Mouse (Mus musculus) embryonic facial prominence, embryonic 15.5 days (tissue): ENCODE data around the gene Eif2ak4. TPM values are rescaled to one million over a fixed set of nuclear protein-coding genes. Genes with fewer than 3 reads are reported as not detected.

Experiments used
- ATAC-seq: fragments of 200-750 bp; cut with Nextera tagmentation; 2 replicates; pipeline ENCODE4 v1.8.0; 2017; ENCODE audit warnings: low read depth, moderate TSS enrichment; ENCODE audit not compliant: insufficient number of reproducible peaks, low FRiP score, low TSS enrichment
- H3K27ac ChIP-seq: fragments of 300-500 bp; sonication (generic); replicated peaks from 2 replicates; pipeline ENCODE4 v1.5.1; 2015; ENCODE audit warnings: mild to moderate bottlenecking, inconsistent platforms
- H3K27me3 ChIP-seq: fragments of 300-500 bp; sonication (generic); 2 replicates; pipeline ENCODE4 v1.6.1; 2015; ENCODE audit warnings: inconsistent platforms
- H3K36me3 ChIP-seq: fragments of 300-500 bp; sonication (generic); 2 replicates; pipeline ENCODE4 v1.6.1; 2015; ENCODE audit warnings: mild to moderate bottlenecking, inconsistent platforms
- H3K4me1 ChIP-seq: fragments of 300-500 bp; sonication (generic); 2 replicates; pipeline ENCODE4 v1.6.1; 2015; ENCODE audit warnings: inconsistent platforms
- H3K4me2 ChIP-seq: fragments of 300-500 bp; sonication (generic); replicated peaks from 2 replicates; pipeline ENCODE4 v1.6.1; 2015; ENCODE audit warnings: mild to moderate bottlenecking, inconsistent platforms
- H3K4me3 ChIP-seq: fragments of 300-500 bp; sonication (generic); replicated peaks from 2 replicates; pipeline ENCODE4 v1.5.1; 2015; ENCODE audit warnings: mild to moderate bottlenecking, inconsistent platforms
- H3K9ac ChIP-seq: fragments of 300-500 bp; sonication (generic); 2 replicates; pipeline ENCODE4 v1.6.1; 2015; ENCODE audit warnings: inconsistent platforms
- H3K9me3 ChIP-seq: fragments of 300-500 bp; sonication (generic); replicated peaks from 2 replicates; pipeline ENCODE4 v1.6.1; 2016; ENCODE audit warnings: inconsistent platforms
- WGBS: fragments of 180-500 bp; shearing (Covaris S2); methylation state at CpG from one replicate; pipeline ENCODE4 v1.1.7; 2015; 5-methylcytosine and 5-hydroxymethylcytosine counted together
- polyA plus RNA-seq: library from polyadenylated mRNA; unstranded; fragments of >200 nt; fragmentation: Nextera tagmentation; extraction: Ambion mirVana; gene quantifications from 2 replicates; pipeline ENCODE4 v1.2.1, GENCODE M21; 2015

Eif2ak4 gene
- polyA plus RNA-seq, 1 experiment from 2014 or later: 9.7 TPM

GRCm38 (mm10) chr2:118405568-118405967, 17.1 kb downstream of the Eif2ak4 start:
- Histone ChIP-seq H3K27me3 (no peaks in the 10 kb centered on the region), H3K4me3 (no peak overlapping the region), H3K9me3 (no peaks in the 10 kb centered on the region), H3K27ac (no peak overlapping the region), H3K4me2 (no peak overlapping the region), H3K36me3 (peaks cover 16% of the 10 kb centered on the region), H3K9ac (no peak overlapping the region), H3K4me1 (no peaks in the 10 kb centered on the region)
- no peak for ATAC-seq
- WGBS: 86% methylated on average over 4 of the region's 4 CpGs

GRCm38 (mm10) chr2:118406811-118407210, 18.4 kb downstream of the Eif2ak4 start:
- Histone ChIP-seq H3K27ac (no peak overlapping the region), H3K9me3 (no peaks in the 10 kb centered on the region), H3K9ac (no peak overlapping the region), H3K4me2 (no peak overlapping the region), H3K27me3 (no peaks in the 10 kb centered on the region), H3K4me1 (no peaks in the 10 kb centered on the region), H3K36me3 (peaks cover 21% of the 10 kb centered on the region), H3K4me3 (no peak overlapping the region)
- WGBS: 48% methylated on average over 2 of the region's 2 CpGs
- no peak for ATAC-seq

- no peaks in the 10 kb centered on the region for H3K9me3 ChIP-seq
- no peak overlapping the region for H3K27ac ChIP-seq
- 64% methylated on average over 4 of the region's 4 CpGs for WGBS
- H3K4me2 ChIP-seq: no peak overlapping the region
- no peaks in the 10 kb centered on the region for H3K4me1 ChIP-seq
- no peak overlapping the region for H3K9ac ChIP-seq
- H3K4me3 ChIP-seq: no peak overlapping the region
- H3K27me3 ChIP-seq: no peaks in the 10 kb centered on the region
- H3K36me3 ChIP-seq: peaks cover 34% of the 10 kb centered on the region
- no peak for ATAC-seq
Measured at GRCm38 (mm10) chr2:118408336-118408895, 20.0 kb downstream of the Eif2ak4 start.

GRCm38 (mm10) chr2:118412821-118413220, 24.4 kb downstream of the Eif2ak4 start:
- Histone ChIP-seq H3K4me3 (no peak overlapping the region), H3K36me3 (peaks cover 43% of the 10 kb centered on the region), H3K9me3 (no peaks in the 10 kb centered on the region), H3K4me2 (no peak overlapping the region), H3K27me3 (no peaks in the 10 kb centered on the region), H3K4me1 (no peaks in the 10 kb centered on the region), H3K27ac (no peak overlapping the region), H3K9ac (no peak overlapping the region)
- 95% methylated on average over 11 of the region's 11 CpGs for WGBS
- no peak for ATAC-seq

GRCm38 (mm10) chr2:118415601-118416355, 27.4 kb downstream of the Eif2ak4 start:
- Histone ChIP-seq H3K9me3 (no peaks in the 10 kb centered on the region), H3K4me1 (no peaks in the 10 kb centered on the region), H3K4me2 (no peak overlapping the region), H3K27me3 (no peaks in the 10 kb centered on the region), H3K36me3 (peaks cover 60% of the 10 kb centered on the region), H3K27ac (no peak overlapping the region), H3K4me3 (no peak overlapping the region), H3K9ac (no peak overlapping the region)
- WGBS: 89% methylated on average over 6 of the region's 6 CpGs
- ATAC-seq: no peak

- Histone ChIP-seq H3K4me1 (no peaks in the 10 kb centered on the region), H3K36me3 (peaks cover 54% of the 10 kb centered on the region), H3K27ac (no peak overlapping the region), H3K4me3 (no peak overlapping the region), H3K9ac (no peak overlapping the region), H3K27me3 (no peaks in the 10 kb centered on the region), H3K4me2 (no peak overlapping the region), H3K9me3 (no peaks in the 10 kb centered on the region)
- WGBS: 90% methylated on average over 4 of the region's 4 CpGs
- no peak for ATAC-seq
Measured at GRCm38 (mm10) chr2:118418076-118418475, 29.7 kb downstream of the Eif2ak4 start.

- no peaks in the 10 kb centered on the region for H3K27me3 ChIP-seq
- H3K27ac ChIP-seq: no peak overlapping the region
- 89% methylated on average over 15 of the region's 15 CpGs for WGBS
- H3K4me2 ChIP-seq: no peak overlapping the region
- no peak for ATAC-seq
- H3K4me1 ChIP-seq: no peaks in the 10 kb centered on the region
- H3K9ac ChIP-seq: no peak overlapping the region
- H3K36me3 ChIP-seq: peaks cover 46% of the 10 kb centered on the region
- H3K4me3 ChIP-seq: no peak overlapping the region
- no peaks in the 10 kb centered on the region for H3K9me3 ChIP-seq
Measured at GRCm38 (mm10) chr2:118421951-118422350, 33.5 kb downstream of the Eif2ak4 start.

- ATAC-seq: no peak
- Histone ChIP-seq H3K4me1 (no peaks in the 10 kb centered on the region), H3K27me3 (no peaks in the 10 kb centered on the region), H3K4me3 (no peak overlapping the region), H3K27ac (no peak overlapping the region), H3K4me2 (no peak overlapping the region), H3K9me3 (no peaks in the 10 kb centered on the region), H3K36me3 (peaks cover 47% of the 10 kb centered on the region), H3K9ac (no peak overlapping the region)
- 75% methylated on average over 8 of the region's 8 CpGs for WGBS
Measured at GRCm38 (mm10) chr2:118422385-118422784, 34.0 kb downstream of the Eif2ak4 start.

- Histone ChIP-seq H3K9me3 (no peaks in the 10 kb centered on the region), H3K4me3 (no peak overlapping the region), H3K4me2 (no peak overlapping the region), H3K4me1 (no peaks in the 10 kb centered on the region), H3K9ac (no peak overlapping the region), H3K27ac (no peak overlapping the region), H3K36me3 (peaks cover 55% of the 10 kb centered on the region), H3K27me3 (no peaks in the 10 kb centered on the region)
- WGBS: 88% methylated on average over 6 of the region's 6 CpGs
- ATAC-seq: no peak
Measured at GRCm38 (mm10) chr2:118428296-118428695, 39.9 kb downstream of the Eif2ak4 start.

GRCm38 (mm10) chr2:118429297-118429696, 40.9 kb downstream of the Eif2ak4 start:
- Histone ChIP-seq H3K4me1 (no peaks in the 10 kb centered on the region), H3K27ac (no peak overlapping the region), H3K4me3 (no peak overlapping the region), H3K9me3 (no peaks in the 10 kb centered on the region), H3K27me3 (no peaks in the 10 kb centered on the region), H3K9ac (no peak overlapping the region), H3K4me2 (no peak overlapping the region), H3K36me3 (peaks cover 65% of the 10 kb centered on the region)
- ATAC-seq: no peak
- 84% methylated on average over 9 of the region's 9 CpGs for WGBS

GRCm38 (mm10) chr2:118430630-118431029, 42.2 kb downstream of the Eif2ak4 start:
- Histone ChIP-seq H3K9me3 (no peaks in the 10 kb centered on the region), H3K36me3 (peaks cover 71% of the 10 kb centered on the region), H3K4me3 (no peak overlapping the region), H3K4me2 (no peak overlapping the region), H3K27me3 (no peaks in the 10 kb centered on the region), H3K27ac (no peak overlapping the region), H3K4me1 (no peaks in the 10 kb centered on the region), H3K9ac (no peak overlapping the region)
- no peak for ATAC-seq
- WGBS: 83% methylated on average over 16 of the region's 16 CpGs

- Histone ChIP-seq H3K4me2 (no peak overlapping the region), H3K27ac (no peak overlapping the region), H3K4me1 (no peaks in the 10 kb centered on the region), H3K4me3 (no peak overlapping the region), H3K27me3 (no peaks in the 10 kb centered on the region), H3K36me3 (peaks cover 81% of the 10 kb centered on the region), H3K9me3 (no peaks in the 10 kb centered on the region), H3K9ac (no peak overlapping the region)
- 69% methylated on average over 5 of the region's 5 CpGs for WGBS
- no peak for ATAC-seq
Measured at GRCm38 (mm10) chr2:118431589-118431988, 43.2 kb downstream of the Eif2ak4 start.
